Comparison of ENCODE assay signal across 19 mouse cellular contexts in the genomic region with DNA sequence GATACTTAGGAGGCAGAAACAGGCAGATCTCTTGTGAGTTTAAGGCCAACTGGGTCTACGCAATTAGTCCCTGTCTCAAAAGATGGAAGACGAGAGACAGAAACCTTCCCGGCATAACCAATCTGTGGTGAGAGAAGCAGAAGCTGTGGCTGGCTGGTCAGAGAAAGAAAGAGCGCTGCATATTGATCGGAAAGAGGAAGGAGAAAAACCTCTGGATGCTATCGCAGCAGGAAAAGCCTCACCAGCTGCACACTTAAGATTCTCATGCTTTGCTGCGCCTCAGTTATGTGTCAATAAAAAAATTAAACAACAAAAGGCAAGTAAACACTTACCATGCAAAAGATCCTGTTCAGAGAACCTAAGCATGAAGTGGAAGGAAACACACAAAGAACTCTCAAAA. TPM values are rescaled to one million over a fixed set of nuclear protein-coding genes. Genes with fewer than 3 reads are reported as not detected.
A peak's percentile ranks its signal among the peaks of the same experiment; 100 is the strongest.
DNase-seq lines count a peak whose midpoint lies in the region; ATAC-seq and TF ChIP-seq lines count a peak whose summit lies in the region.
"Had no signal": no experiment of that assay in that cellular context is flagged by ENCODE, and none has a peak within 500 bp of the region (broad histone marks: within the 10 kb centered on the region; RNA-seq: fewer than 3 reads in every experiment).

No protein-coding gene starts in this region.

- H3K4me2 ChIP-seq in lung, embryonic 16.5 days (ENCODE audit: low read depth, low read length), result no peak overlapping the region
- H3K4me2 ChIP-seq in midbrain, embryonic 14.5 days (ENCODE audit: low read length), result no peak overlapping the region
- H3K4me2 ChIP-seq: limb, embryonic 15.5 days; liver, embryonic 15.5 days; midbrain, embryonic 12.5 days had no signal

- H3K27ac ChIP-seq in lung, embryonic 16.5 days (ENCODE audit: low read length), result peak overlapping the region; percentile 21
- peak overlapping the region; percentile 44; the same call in 1 of the 2 replicates for H3K27ac ChIP-seq in small intestine, adult 2 months (ENCODE audit: insufficient read depth, low read depth, low read length)
- no peak overlapping the region for H3K27ac ChIP-seq in midbrain, embryonic 14.5 days (replicated peaks; ENCODE audit: low read depth, low read length)
- H3K27ac ChIP-seq: hindbrain, embryonic 10.5 days; limb, embryonic 15.5 days; liver, embryonic 15.5 days; midbrain, embryonic 12.5 days had no signal

- no peak overlapping the region for H3K4me3 ChIP-seq in lung, embryonic 16.5 days (ENCODE audit: low read length)
- H3K4me3 ChIP-seq in lung, adult 2 months (replicated peaks; ENCODE audit: extremely low read depth, low read depth, low read length), result no peak overlapping the region
- no peak overlapping the region for H3K4me3 ChIP-seq in small intestine, adult 2 months (ENCODE audit: low read depth, low read length)
- H3K4me3 ChIP-seq in midbrain, embryonic 14.5 days (replicated peaks; ENCODE audit: low read depth, low read length), result no peak overlapping the region
- H3K4me3 ChIP-seq: hindbrain, embryonic 10.5 days; limb, embryonic 15.5 days; liver, embryonic 15.5 days; midbrain, embryonic 12.5 days had no signal

- H3K9ac ChIP-seq in lung, embryonic 16.5 days (ENCODE audit: low read length), result no peak overlapping the region
- H3K9ac ChIP-seq in midbrain, embryonic 14.5 days (replicated peaks; ENCODE audit: low read length), result no peak overlapping the region
- H3K9ac ChIP-seq: forebrain, postnatal 0 days; limb, embryonic 15.5 days; liver, embryonic 15.5 days; midbrain, embryonic 12.5 days had no signal

- no peaks in the 10 kb centered on the region for H3K36me3 ChIP-seq in lung, embryonic 16.5 days (ENCODE audit: control insufficient read depth, insufficient read depth, low read length)
- H3K36me3 ChIP-seq in small intestine, adult 2 months (ENCODE audit: control insufficient read depth, insufficient read depth, low read length), result no peaks in the 10 kb centered on the region
- no peaks in the 10 kb centered on the region for H3K36me3 ChIP-seq in midbrain, embryonic 14.5 days (ENCODE audit: control insufficient read depth, insufficient read depth, low read length)
- H3K36me3 ChIP-seq: hindbrain, embryonic 10.5 days; limb, embryonic 15.5 days; liver, embryonic 15.5 days; midbrain, embryonic 12.5 days had no signal

- no peaks in the 10 kb centered on the region for H3K9me3 ChIP-seq in lung, embryonic 16.5 days (ENCODE audit: control insufficient read depth, low read length)
- no peaks in the 10 kb centered on the region for H3K9me3 ChIP-seq in midbrain, embryonic 14.5 days (ENCODE audit: control insufficient read depth, low read length)
- H3K9me3 ChIP-seq: hindbrain, embryonic 10.5 days; limb, embryonic 15.5 days; liver, embryonic 15.5 days; midbrain, embryonic 12.5 days had no signal

- peaks cover 28% of the 10 kb centered on the region for H3K4me1 ChIP-seq in lung, embryonic 16.5 days (replicated peaks; ENCODE audit: control insufficient read depth, insufficient read depth, low read length)
- peaks cover 19% of the 10 kb centered on the region for H3K4me1 ChIP-seq in lung, adult 2 months (ENCODE audit: control insufficient read depth, insufficient read depth, low read length)
- H3K4me1 ChIP-seq in small intestine, adult 2 months (ENCODE audit: control insufficient read depth, insufficient read depth, insufficient read length, low read length), result peaks cover 9% of the 10 kb centered on the region; the same call in 1 of the 2 replicates
- no peaks in the 10 kb centered on the region for H3K4me1 ChIP-seq in midbrain, embryonic 14.5 days (ENCODE audit: control insufficient read depth, insufficient read depth, low read length)
- H3K4me1 ChIP-seq: midbrain, embryonic 12.5 days had no signal

- H3K27me3 ChIP-seq in lung, embryonic 16.5 days (ENCODE audit: control insufficient read depth, insufficient read depth, low read depth, low read length), result no peaks in the 10 kb centered on the region
- H3K27me3 ChIP-seq in small intestine, adult 2 months (ENCODE audit: control insufficient read depth, insufficient read depth, low read length), result no peaks in the 10 kb centered on the region
- H3K27me3 ChIP-seq in midbrain, embryonic 14.5 days (ENCODE audit: control insufficient read depth, insufficient read depth, low read length), result no peaks in the 10 kb centered on the region
- H3K27me3 ChIP-seq: limb, embryonic 15.5 days; liver, embryonic 15.5 days; midbrain, embryonic 12.5 days had no signal

- WGBS in lung, embryonic 16.5 days, result 90% methylated on average over 7 of the region's 7 CpGs
- WGBS in lung, adult 2 months, result 79% methylated on average over 7 of the region's 7 CpGs
- 83% methylated on average over 7 of the region's 7 CpGs for WGBS in small intestine, adult 2 months
- 94% methylated on average over 7 of the region's 7 CpGs for WGBS in midbrain, embryonic 14.5 days

- no peak for TF ChIP-seq POLR2A in lung, adult 2 months (IDR thresholded peaks at IDR 0.05; ENCODE audit: borderline replicate concordance, extremely low read depth, low read depth, low read length)
- TF ChIP-seq POLR2A in small intestine, adult 2 months (IDR thresholded peaks at IDR 0.05; ENCODE audit: low read depth, low read length), result no peak

- ATAC-seq in lung, embryonic 16.5 days (ENCODE audit: low read depth), result no peak
- ATAC-seq in granulocyte monocyte progenitor cell, adult 5-6 weeks (replicated peaks; ENCODE audit: poor library complexity, severe bottlenecking), result peak; percentile 46
- no peak for ATAC-seq in midbrain, embryonic 14.5 days (ENCODE audit: low FRiP score, low TSS enrichment)
- ATAC-seq: forebrain, postnatal 0 days; hindbrain, embryonic 16.5 days; intestine, postnatal 0 days had no signal

- TF ChIP-seq CTCF in lung, adult 2 months (IDR thresholded peaks at IDR 0.05; ENCODE audit: insufficient read depth, low read length), result no peak
- no peak for TF ChIP-seq CTCF in small intestine, adult 2 months (IDR thresholded peaks at IDR 0.05; ENCODE audit: extremely low read depth, insufficient read length, insufficient replicate concordance, low read depth, low read length)

- DNase-seq in lung, adult 2 months, result no peak
- DNase-seq in MEL-GATA-1-ER (ENCODE audit: extremely low read depth, low read depth), result peak; percentile 88
- DNase-seq in midbrain, embryonic 14.5 days, result no peak
- DNase-seq in spleen, adult 18-20 months, result no peak
- DNase-seq: adrenal gland, postnatal 14 days; cerebellum, adult 9-11 months; forebrain, postnatal 0 days; gastrocnemius, postnatal 25 days; left cerebral cortex, postnatal 4 days; thymus, postnatal 25 days had no signal

RNA-seq across cellular contexts. Expression of gene Ier3, which starts 41.1 kb away (rescaled TPM):
- 21.9 and 31.7 TPM in 2 replicates for polyA plus RNA-seq in lung, embryonic 16.5 days (2015; fragmentation: Nextera tagmentation; extraction: Ambion mirVana)
- polyA plus RNA-seq in lung, adult 2 months (2012; rRNA removed), result 133 TPM in 2 replicates
- total RNA-seq in granulocyte monocyte progenitor cell, adult 5-6 weeks (2014; fragmentation: Nextera tagmentation), result 4.6 and 18.1 TPM in 2 replicates
- total RNA-seq in granulocyte monocyte progenitor cell, adult 5-6 weeks (2017), result 44.3 and 53.7 TPM in 2 replicates
- 6.1 and 8.6 TPM in 2 replicates for polyA plus RNA-seq in small intestine, adult 2 months (2012; rRNA removed)
- polyA plus RNA-seq in midbrain, embryonic 14.5 days (2014; fragmentation: Nextera tagmentation; extraction: Ambion mirVana), result 3.3 and 4.0 TPM in 2 replicates

RNA-seq across cellular contexts. Expression of gene Flot1, which starts 42.7 kb away (rescaled TPM):
- polyA plus RNA-seq in lung, embryonic 16.5 days (2015; fragmentation: Nextera tagmentation; extraction: Ambion mirVana), result 57.8 and 65.1 TPM in 2 replicates
- 81.9 and 89.7 TPM in 2 replicates for polyA plus RNA-seq in lung, adult 2 months (2012; rRNA removed)
- 66.8 and 109 TPM in 2 replicates for total RNA-seq in granulocyte monocyte progenitor cell, adult 5-6 weeks (2014; fragmentation: Nextera tagmentation)
- total RNA-seq in granulocyte monocyte progenitor cell, adult 5-6 weeks (2017), result 58.3 and 63.6 TPM in 2 replicates
- polyA plus RNA-seq in small intestine, adult 2 months (2012; rRNA removed), result 33.4 and 53.2 TPM in 2 replicates
- 59.9 and 74.0 TPM in 2 replicates for polyA plus RNA-seq in midbrain, embryonic 14.5 days (2014; fragmentation: Nextera tagmentation; extraction: Ambion mirVana)

RNA-seq across cellular contexts. Expression of gene Tubb5, which starts 57.7 kb away (rescaled TPM):
- 877 and 940 TPM in 2 replicates for polyA plus RNA-seq in lung, embryonic 16.5 days (2015; fragmentation: Nextera tagmentation; extraction: Ambion mirVana)
- 258 and 298 TPM in 2 replicates for polyA plus RNA-seq in lung, adult 2 months (2012; rRNA removed)
- total RNA-seq in granulocyte monocyte progenitor cell, adult 5-6 weeks (2014; fragmentation: Nextera tagmentation), result 640 and 699 TPM in 2 replicates
- total RNA-seq in granulocyte monocyte progenitor cell, adult 5-6 weeks (2017), result 874 and 1,022 TPM in 2 replicates
- polyA plus RNA-seq in small intestine, adult 2 months (2012; rRNA removed), result 82.8 and 157 TPM in 2 replicates
- polyA plus RNA-seq in midbrain, embryonic 14.5 days (2014; fragmentation: Nextera tagmentation; extraction: Ambion mirVana), result 1,880 and 2,054 TPM in 2 replicates
